ENCODE assay signal across 8 mouse cellular contexts in genomic region chr3:52270511-52270910, GRCm38 (mm10). TPM values are rescaled to one million over a fixed set of nuclear protein-coding genes. Genes with fewer than 3 reads are reported as not detected.
DNase-seq lines count a peak whose midpoint lies in the region; ATAC-seq and TF ChIP-seq lines count a peak whose summit lies in the region.

No protein-coding gene starts in this region.

- no peaks in the 10 kb centered on the region for H3K36me3 ChIP-seq in kidney, adult 2 months (ENCODE audit: control insufficient read depth, insufficient read depth, low read length)
- H3K36me3 ChIP-seq in hindbrain, embryonic 14.5 days (replicated peaks; ENCODE audit: control insufficient read depth, insufficient read depth) = no peaks in the 10 kb centered on the region
- no peaks in the 10 kb centered on the region for H3K36me3 ChIP-seq in midbrain, embryonic 15.5 days (replicated peaks)

- H3K4me2 ChIP-seq in hindbrain, embryonic 14.5 days (replicated peaks) = peak overlapping the region; percentile 94
- peak overlapping the region; percentile 90 for H3K4me2 ChIP-seq in midbrain, embryonic 15.5 days

- no peak for TF ChIP-seq POLR2A in kidney, adult 2 months (IDR thresholded peaks at IDR 0.05; ENCODE audit: low read depth, low read length)

- no peaks in the 10 kb centered on the region for H3K27me3 ChIP-seq in kidney, adult 2 months (replicated peaks; ENCODE audit: control insufficient read depth, insufficient read depth, low read length)
- H3K27me3 ChIP-seq in hindbrain, embryonic 14.5 days (ENCODE audit: control insufficient read depth, insufficient read depth, low read length) = peaks cover 61% of the 10 kb centered on the region
- H3K27me3 ChIP-seq in midbrain, embryonic 15.5 days (replicated peaks) = peaks cover 52% of the 10 kb centered on the region

- H3K9me3 ChIP-seq in hindbrain, embryonic 14.5 days (ENCODE audit: control insufficient read depth, low read length) = no peaks in the 10 kb centered on the region
- no peaks in the 10 kb centered on the region for H3K9me3 ChIP-seq in midbrain, embryonic 15.5 days

- peak; percentile 36 for DNase-seq in kidney, adult 2 months
- no peak for DNase-seq in kidney, postnatal 25 days
- DNase-seq in hindbrain, embryonic 14.5 days (ENCODE audit: low spot score) = no peak
- DNase-seq in frontal cortex, postnatal 10 days (ENCODE audit: low spot score in 2 of 2) = no peak
- DNase-seq in right cerebral cortex, postnatal 14 days = no peak
- DNase-seq in gastrocnemius, adult 8-10 months (ENCODE audit: low spot score in 2 of 2) = no peak

- no peak overlapping the region for H3K9ac ChIP-seq in hindbrain, embryonic 14.5 days
- no peak overlapping the region for H3K9ac ChIP-seq in midbrain, embryonic 15.5 days

- no peak for TF ChIP-seq CTCF in kidney, adult 2 months (conservative IDR thresholded peaks at IDR 0.05; ENCODE audit: insufficient read depth, insufficient read length, low read depth, low read length)

- peak overlapping the region; percentile 58 for H3K27ac ChIP-seq in kidney, adult 2 months (ENCODE audit: insufficient read depth, low read depth, low read length)
- no peak overlapping the region for H3K27ac ChIP-seq in hindbrain, embryonic 14.5 days
- H3K27ac ChIP-seq in midbrain, embryonic 15.5 days = no peak overlapping the region

- 6% methylated on average over 3 of the region's 3 CpGs for WGBS in kidney, adult 2 months
- WGBS in hindbrain, embryonic 14.5 days = 24% methylated on average over 3 of the region's 3 CpGs
- WGBS in midbrain, embryonic 15.5 days = 35% methylated on average over 3 of the region's 3 CpGs

- ATAC-seq in activated CD4-positive, CD25-positive, alpha-beta regulatory T cell, adult 4 months = peak; percentile 22
- ATAC-seq in hindbrain, embryonic 14.5 days (ENCODE audit: low FRiP score) = no peak
- ATAC-seq in midbrain, embryonic 15.5 days (replicated peaks) = no peak

- H3K4me3 ChIP-seq in kidney, adult 2 months (ENCODE audit: insufficient read depth, low read depth, low read length) = peak overlapping the region; percentile 100
- peak overlapping the region; percentile 78 for H3K4me3 ChIP-seq in hindbrain, embryonic 14.5 days (replicated peaks; ENCODE audit: low read length)
- peak overlapping the region; percentile 91 for H3K4me3 ChIP-seq in midbrain, embryonic 15.5 days

- peaks cover 26% of the 10 kb centered on the region for H3K4me1 ChIP-seq in kidney, adult 2 months (ENCODE audit: control insufficient read depth, insufficient read depth, low read length)
- peaks cover 19% of the 10 kb centered on the region; the same call in 1 of the 2 replicates for H3K4me1 ChIP-seq in hindbrain, embryonic 14.5 days (replicated peaks; ENCODE audit: control insufficient read depth, insufficient read depth, low read length)
- peaks cover 27% of the 10 kb centered on the region for H3K4me1 ChIP-seq in midbrain, embryonic 15.5 days

RNA-seq across cellular contexts. Expression of gene Foxo1, which starts 2.4 kb away (rescaled TPM):
- polyA plus RNA-seq in kidney, adult 2 months (2012; rRNA removed) = 14.0 and 14.4 TPM in 2 replicates
- polyA plus RNA-seq in activated CD4-positive, CD25-positive, alpha-beta regulatory T cell, adult 4 months (2017; shearing (Covaris generic)) = 10 to 100 TPM; 30.3 to 30.6 TPM
- polyA plus RNA-seq in hindbrain, embryonic 14.5 days (2014; fragmentation: Nextera tagmentation; extraction: Ambion mirVana) = 3.9 TPM in 2 replicates
- polyA plus RNA-seq in midbrain, embryonic 15.5 days (2015; fragmentation: Nextera tagmentation; extraction: Ambion mirVana) = 3.7 and 3.9 TPM in 2 replicates
- total RNA-seq in gastrocnemius, adult 8-10 months (2022) = 10 to 100 TPM; 10.1 to 36.4 (median 14.5) TPM
